Mouse (Mus musculus) small intestine, adult 2 months (tissue): ENCODE data around the gene Ttc28. TPM values are rescaled to one million over a fixed set of nuclear protein-coding genes. Genes with fewer than 3 reads are reported as not detected.
A peak's percentile ranks its signal among the peaks of the same experiment; 100 is the strongest.
"Not testable (repeated sequence)": the region's sequence is repeated elsewhere in the genome, so short reads cannot be mapped to it uniquely, and the experiment has no call there.

Experiments used
- H3K27ac ChIP-seq: fragments of 200-500 bp; 2 replicates; pipeline ENCODE4 v1.5.1; 2012; ENCODE audit warnings: low read depth, low read length, control low read depth, inconsistent platforms; ENCODE audit not compliant: insufficient read depth
- H3K27me3 ChIP-seq: fragments of 200-500 bp; 2 replicates; pipeline ENCODE4 v1.6.1; 2012; ENCODE audit warnings: mild to moderate bottlenecking, moderate library complexity, low read length, inconsistent platforms; ENCODE audit not compliant: control insufficient read depth, insufficient read depth
- H3K36me3 ChIP-seq: fragments of 200-500 bp; 2 replicates; pipeline ENCODE4 v1.6.1; 2012; ENCODE audit warnings: mild to moderate bottlenecking, low read length, control low read depth, inconsistent platforms; ENCODE audit not compliant: control insufficient read depth, insufficient read depth
- H3K4me1 ChIP-seq: fragments of 200-500 bp; 2 replicates; pipeline ENCODE4 v1.6.1; 2012; ENCODE audit warnings: low read length, inconsistent platforms, mixed read lengths; ENCODE audit not compliant: control insufficient read depth, insufficient read depth, insufficient read length
- H3K4me3 ChIP-seq: fragments of 200-500 bp; 2 replicates; pipeline ENCODE4 v1.5.1; 2012; ENCODE audit warnings: low read depth, mild to moderate bottlenecking, control low read depth, inconsistent platforms, low read length, moderate library complexity
- CTCF ChIP-seq: fragments of 200-500 bp; IDR thresholded peaks from 2 replicates; pipeline ENCODE4 v1.5.1; 2012; ENCODE audit warnings: low read depth, mild to moderate bottlenecking, control low read depth, inconsistent platforms, low read length, moderate library complexity, mixed read lengths; ENCODE audit not compliant: insufficient replicate concordance, insufficient read length; ENCODE audit errors: extremely low read depth
- POLR2A ChIP-seq: fragments of 200-500 bp; IDR thresholded peaks from 2 replicates; pipeline ENCODE4 v1.6.1; 2012; ENCODE audit warnings: low read depth, mild to moderate bottlenecking, control low read depth, inconsistent platforms, low read length, moderate library complexity
- WGBS: fragments of 180-500 bp; shearing (Covaris S2); methylation state at CpG from one replicate; pipeline ENCODE4 v1.1.7; 2018; 5-methylcytosine and 5-hydroxymethylcytosine counted together
- polyA plus RNA-seq: library from polyadenylated mRNA; depleted of rRNA; stranded (reverse); fragments of >200 nt; gene quantifications from 2 replicates; pipeline ENCODE4 v1.2.3, GENCODE M21; 2012; rRNA removed

The Ttc28 gene
- 2.1 and 3.2 TPM in 2 replicates for polyA plus RNA-seq

DNA sequence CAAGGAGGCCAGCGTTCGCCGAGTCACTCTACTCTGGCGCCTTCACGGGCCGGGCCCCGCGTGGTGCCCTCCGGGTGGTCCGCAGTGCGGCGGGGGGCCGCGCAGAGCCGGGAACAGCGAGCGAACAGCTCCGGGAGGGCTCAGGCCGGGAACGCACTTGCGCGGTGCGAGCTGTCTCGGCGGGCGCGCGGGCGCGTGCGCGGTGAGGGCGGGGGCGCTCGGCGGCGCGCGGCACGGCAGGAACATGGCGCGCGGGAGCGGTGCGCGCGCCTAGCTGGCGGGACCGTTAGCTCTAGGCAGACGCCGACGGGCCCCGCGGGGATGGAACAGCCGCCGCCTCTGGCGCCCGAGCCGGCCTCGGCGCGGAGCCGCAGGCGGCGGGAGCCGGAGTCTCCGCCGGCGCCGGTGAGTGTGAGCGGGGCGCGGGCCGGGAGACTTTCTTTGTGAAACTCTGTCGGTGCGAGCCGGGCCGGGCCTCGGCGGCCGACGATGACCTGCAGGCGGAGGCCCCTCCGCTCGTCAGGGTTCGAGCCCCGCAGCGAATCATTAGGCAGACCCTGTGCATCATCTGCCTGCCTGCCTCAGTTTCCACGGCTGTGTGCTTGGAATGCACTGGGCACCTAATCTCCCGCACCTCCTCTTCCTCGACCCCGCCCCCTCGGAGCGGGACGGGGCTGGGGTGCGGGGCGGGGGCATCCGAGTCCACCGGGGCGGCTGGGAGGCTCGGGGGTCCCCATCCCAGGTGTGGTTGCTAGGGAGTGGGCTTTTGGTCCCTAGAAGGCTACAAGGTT, at the start of gene Ttc28:
Gene Ttc28 (plus strand): TSS at position 220 of the 791 bp plus-strand sequence.
- 0 out of 2 replicates have a peak within 1 kb of the TSS, but pooled peaks have one; percentile 16 for H3K27ac ChIP-seq
- no peaks in the 10 kb centered on the region for H3K36me3 ChIP-seq

DNA sequence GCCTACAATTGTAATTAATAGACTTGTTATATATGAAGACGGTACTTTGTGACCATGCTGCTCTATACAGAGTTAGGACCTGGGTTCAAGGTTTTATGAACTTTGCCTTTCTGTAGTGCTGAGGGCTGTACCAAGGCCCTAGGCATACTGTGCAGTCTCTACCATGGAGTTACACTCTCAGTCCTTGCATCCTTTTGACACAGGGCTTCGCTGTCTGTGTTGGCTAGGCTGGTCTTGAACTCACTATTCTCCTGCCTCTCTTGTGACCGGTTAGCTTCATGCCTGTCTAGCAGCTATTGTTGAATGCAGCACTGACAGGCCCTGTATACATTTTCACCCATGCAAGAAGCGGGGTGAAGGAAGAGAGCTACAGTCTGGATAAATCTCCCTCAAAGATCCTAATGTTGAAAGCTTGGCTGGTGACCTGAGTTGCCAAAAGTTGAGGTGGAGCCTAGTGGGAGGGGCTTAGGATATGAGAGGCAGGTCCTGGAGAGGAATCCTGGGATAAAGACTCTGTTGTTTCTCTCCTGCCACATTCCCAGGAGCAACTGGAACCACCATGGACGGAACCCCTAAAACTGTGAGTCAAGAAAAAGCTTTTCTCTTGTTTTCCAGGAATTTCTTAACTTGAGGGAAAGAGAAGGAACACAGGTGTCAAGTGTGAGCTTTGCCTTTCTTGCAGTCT, 48.4 kb upstream of the Ttc28 start:
- TF ChIP-seq CTCF (no peak), POLR2A (no peak)
- no peak overlapping the region for H3K4me3 ChIP-seq
- peaks cover 12% of the 10 kb centered on the region; the same call in 1 of the 2 replicates for H3K36me3 ChIP-seq
- WGBS: 94% methylated on average over 5 of the region's 5 CpGs
- H3K4me1 ChIP-seq: peaks cover 7% of the 10 kb centered on the region; the same call in 1 of the 2 replicates
- no peak overlapping the region for H3K27ac ChIP-seq
- H3K27me3 ChIP-seq: no peaks in the 10 kb centered on the region

More for the DNA sequence above, at the start of gene Ttc28:
- peaks cover 9% of the 10 kb centered on the region for H3K27me3 ChIP-seq
- peaks cover 2% of the 10 kb centered on the region; the same call in 1 of the 2 replicates for H3K4me1 ChIP-seq
- H3K4me3 ChIP-seq: peak within 1 kb of the TSS; percentile 94
- WGBS: 1% methylated on average over 101 of the region's 101 CpGs
- TF ChIP-seq POLR2A: peak; percentile 18; the same call in 1 of the 2 replicates
- TF ChIP-seq CTCF: no peak

DNA sequence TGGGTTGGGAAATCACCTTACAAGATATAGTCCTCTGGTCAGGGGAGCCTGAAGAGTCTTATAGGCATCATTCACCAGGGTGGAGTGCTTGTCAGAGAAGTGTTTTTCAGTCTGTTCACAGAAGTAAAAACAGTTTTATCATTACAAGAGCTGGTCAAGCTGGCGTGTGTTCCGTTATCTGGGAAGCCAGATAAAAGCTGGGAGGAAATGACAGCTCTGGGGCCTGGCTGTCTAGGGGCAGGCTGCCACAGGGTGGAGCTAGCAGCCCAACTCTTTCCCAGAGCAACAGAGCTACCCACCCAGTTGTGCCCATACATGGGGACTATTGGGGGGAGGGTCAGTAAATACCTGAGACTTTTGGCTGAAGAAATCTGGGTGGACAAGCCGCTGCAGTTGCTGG, 43.6 kb upstream of the Ttc28 start:
- H3K36me3 ChIP-seq: peaks cover 11% of the 10 kb centered on the region; the same call in 1 of the 2 replicates
- peak; percentile 45; the same call in 1 of the 2 replicates for TF ChIP-seq CTCF
- TF ChIP-seq POLR2A: no peak
- H3K4me3 ChIP-seq: no peak overlapping the region
- no peak overlapping the region for H3K27ac ChIP-seq
- H3K4me1 ChIP-seq: no peaks in the 10 kb centered on the region; the same call in 1 of the 2 replicates
- 14% methylated on average over 3 of the region's 3 CpGs for WGBS
- H3K27me3 ChIP-seq: no peaks in the 10 kb centered on the region

DNA sequence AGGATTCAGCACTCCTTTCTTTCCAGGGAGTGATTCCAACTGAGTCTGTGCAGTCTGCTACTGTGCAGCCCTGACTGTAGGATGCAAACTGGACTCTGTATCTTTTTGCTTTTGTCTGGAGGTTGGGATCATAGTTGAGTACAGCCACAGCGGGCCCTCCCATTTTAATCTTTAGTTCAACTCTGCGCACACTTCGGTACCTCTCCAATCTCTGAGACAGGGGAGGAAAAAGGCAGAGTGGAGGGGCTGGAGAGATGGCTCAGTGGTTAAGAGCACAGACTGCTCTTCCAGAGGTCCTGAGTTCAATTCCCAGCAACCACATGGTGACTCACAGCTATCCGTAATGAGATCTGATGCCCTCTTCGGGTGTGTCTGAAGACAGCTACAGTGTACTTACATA, 41.6 kb upstream of the Ttc28 start:
- not testable (repeated sequence) for H3K4me1 ChIP-seq, H3K27ac ChIP-seq, H3K4me3 ChIP-seq, H3K36me3 ChIP-seq, H3K27me3 ChIP-seq
- 75% methylated on average over 5 of the region's 5 CpGs for WGBS

DNA sequence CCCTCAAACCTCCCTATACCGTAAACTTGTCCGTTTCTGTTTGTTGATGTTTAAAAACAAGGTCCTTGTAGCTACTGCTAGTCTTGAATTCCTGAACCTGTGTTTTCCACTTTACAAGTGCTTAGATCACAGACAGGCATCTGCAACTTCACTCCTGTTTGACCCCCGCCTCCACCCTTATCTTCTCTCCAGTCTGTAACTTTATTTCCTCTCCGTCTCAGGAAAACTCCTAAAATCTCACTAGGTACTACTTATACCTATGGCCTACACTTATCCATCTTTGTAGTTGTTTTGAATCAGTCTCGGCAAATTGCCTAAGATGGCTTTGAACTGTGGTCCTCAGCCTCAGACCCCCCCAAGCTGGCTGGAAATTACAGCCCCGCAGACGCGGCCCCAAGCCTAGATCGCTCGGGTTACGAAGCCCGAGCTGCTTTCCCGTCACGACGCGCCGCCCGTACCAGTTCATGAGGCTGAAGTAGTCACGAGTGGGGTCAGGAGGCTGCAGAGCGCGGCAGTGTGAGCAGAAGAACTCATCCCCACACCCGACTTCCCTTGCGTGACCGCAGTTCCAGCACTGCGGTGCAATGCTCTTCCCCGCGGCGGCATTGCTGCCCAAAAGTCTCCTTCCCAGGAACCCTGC, 40.4 kb upstream of the Ttc28 start:
- Histone ChIP-seq H3K4me1 (no peaks in the 10 kb centered on the region; the same call in 1 of the 2 replicates), H3K27ac (peak overlapping the region; percentile 73), H3K4me3 (peak overlapping the region; percentile 89), H3K27me3 (no peaks in the 10 kb centered on the region), H3K36me3 (peaks cover 1% of the 10 kb centered on the region; the same call in 1 of the 2 replicates)
- WGBS: 3% methylated on average over 28 of the region's 28 CpGs
- TF ChIP-seq CTCF: no peak
- TF ChIP-seq POLR2A: no peak

DNA sequence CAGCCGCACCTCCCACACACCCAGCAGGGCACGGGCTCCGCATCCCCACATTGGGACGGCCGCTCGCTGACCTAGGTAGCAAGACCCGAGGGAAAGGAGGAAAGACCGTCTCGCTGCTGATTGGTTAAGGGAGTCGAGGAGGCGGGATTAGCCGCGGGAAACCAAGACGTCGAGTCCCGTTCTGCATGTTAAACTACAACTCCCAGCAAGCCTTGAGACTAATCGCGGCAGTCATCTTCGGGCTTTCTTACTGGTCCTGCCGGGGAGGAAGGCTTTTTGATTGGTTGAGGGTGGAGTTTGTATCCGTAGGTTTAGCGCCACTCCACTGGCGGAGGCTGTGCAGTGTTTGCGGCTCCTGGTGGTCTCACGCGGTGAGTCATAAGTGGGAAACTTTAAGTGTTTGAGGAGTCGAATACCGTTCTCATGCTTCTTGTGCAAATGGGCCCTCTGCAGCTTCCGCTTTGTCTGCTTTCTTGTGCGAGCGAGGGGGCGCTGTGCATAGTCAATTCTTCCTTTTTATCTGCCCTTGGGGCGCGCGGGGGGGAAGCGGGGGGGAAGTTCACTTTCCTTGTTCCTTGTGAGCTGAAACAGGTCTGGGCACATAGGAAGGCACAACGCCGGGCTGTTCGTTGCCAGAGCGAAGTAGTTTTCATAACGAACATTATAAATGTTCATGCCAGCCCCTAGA, 39.8 kb upstream of the Ttc28 start, which contains the start of the genes Hscb and Chek2:
Gene Hscb (minus strand): TSS at position 100 of the 688 bp plus-strand sequence.
Gene Chek2 (plus strand): TSS at position 302 of the 688 bp plus-strand sequence.
- H3K27ac ChIP-seq: peak within 1 kb of the TSS; percentile 73
- TF ChIP-seq POLR2A (peak; percentile 75), CTCF (peak; percentile 68; the same call in 1 of the 2 replicates)
- under 1% methylated on average over 41 of the region's 41 CpGs for WGBS
- H3K27me3 ChIP-seq: no peaks in the 10 kb centered on the region
- no peaks in the 10 kb centered on the region; the same call in 1 of the 2 replicates for H3K4me1 ChIP-seq
- H3K4me3 ChIP-seq: peak within 1 kb of the TSS; percentile 89
- H3K36me3 ChIP-seq: peaks cover 1% of the 10 kb centered on the region; the same call in 1 of the 2 replicates
